Mouse (Mus musculus): Measurements from ENCODE around the gene Tacr1. TPM values are rescaled to one million over a fixed set of nuclear protein-coding genes. Genes with fewer than 3 reads are reported as not detected.

Gene Tacr1
- polyA plus RNA-seq, 1 experiment from 2014 or later: 0.56 TPM

GRCm38 (mm10) chr6:82483842-82484241 lies 81.7 kb downstream of the Tacr1 start:
- ATAC-seq (replicated peaks; ENCODE audit: insufficient number of reproducible peaks, low FRiP score, low TSS enrichment, low read depth): no peak
- no peak for DNase-seq (ENCODE audit: low spot score)
- H3K4me3 ChIP-seq (ENCODE audit: low read depth, low read length): no peak overlapping the region
- no peak overlapping the region for H3K9ac ChIP-seq (replicated peaks; ENCODE audit: low read length)
- no peaks in the 10 kb centered on the region for H3K4me1 ChIP-seq (ENCODE audit: control insufficient read depth, insufficient read depth, low read length)
- H3K9me3 ChIP-seq (replicated peaks; ENCODE audit: control insufficient read depth, low read length): no peaks in the 10 kb centered on the region
- 100% methylated on average over 1 of the region's 1 CpGs for WGBS
- H3K27ac ChIP-seq (replicated peaks; ENCODE audit: low read depth, low read length): no peak overlapping the region
- no peaks in the 10 kb centered on the region for H3K36me3 ChIP-seq (replicated peaks; ENCODE audit: control insufficient read depth, insufficient read depth, low read depth, low read length)
- H3K4me2 ChIP-seq (ENCODE audit: low read depth, low read length): no peak overlapping the region
- no peaks in the 10 kb centered on the region for H3K27me3 ChIP-seq (ENCODE audit: control insufficient read depth, insufficient read depth, low read length)

GRCm38 (mm10) chr6:82494481-82494880 lies 92.3 kb downstream of the Tacr1 start:
- H3K27ac ChIP-seq (replicated peaks; ENCODE audit: low read depth, low read length): no peak overlapping the region
- H3K9me3 ChIP-seq (replicated peaks; ENCODE audit: control insufficient read depth, low read length): no peaks in the 10 kb centered on the region
- no peaks in the 10 kb centered on the region for H3K36me3 ChIP-seq (replicated peaks; ENCODE audit: control insufficient read depth, insufficient read depth, low read depth, low read length)
- DNase-seq (ENCODE audit: low spot score): no peak
- no peak overlapping the region for H3K4me2 ChIP-seq (ENCODE audit: low read depth, low read length)
- H3K4me1 ChIP-seq (ENCODE audit: control insufficient read depth, insufficient read depth, low read length): no peaks in the 10 kb centered on the region
- no peak for ATAC-seq (replicated peaks; ENCODE audit: insufficient number of reproducible peaks, low FRiP score, low TSS enrichment, low read depth)
- 72% methylated on average over 6 of the region's 6 CpGs for WGBS
- H3K9ac ChIP-seq (replicated peaks; ENCODE audit: low read length): no peak overlapping the region
- H3K27me3 ChIP-seq (ENCODE audit: control insufficient read depth, insufficient read depth, low read length): no peaks in the 10 kb centered on the region
- no peak overlapping the region for H3K4me3 ChIP-seq (ENCODE audit: low read depth, low read length)

- no peaks in the 10 kb centered on the region for H3K9me3 ChIP-seq (replicated peaks; ENCODE audit: control insufficient read depth, low read length)
- H3K9ac ChIP-seq (replicated peaks; ENCODE audit: low read length): no peak overlapping the region
- no peak overlapping the region for H3K4me3 ChIP-seq (ENCODE audit: low read depth, low read length)
- no peaks in the 10 kb centered on the region for H3K36me3 ChIP-seq (replicated peaks; ENCODE audit: control insufficient read depth, insufficient read depth, low read depth, low read length)
- no peaks in the 10 kb centered on the region for H3K4me1 ChIP-seq (ENCODE audit: control insufficient read depth, insufficient read depth, low read length)
- ATAC-seq (replicated peaks; ENCODE audit: insufficient number of reproducible peaks, low FRiP score, low TSS enrichment, low read depth) (no peak), DNase-seq (ENCODE audit: low spot score) (peak; percentile 17)
- H3K27ac ChIP-seq (replicated peaks; ENCODE audit: low read depth, low read length): no peak overlapping the region
- no peak overlapping the region for H3K4me2 ChIP-seq (ENCODE audit: low read depth, low read length)
- WGBS: 57% methylated on average over 7 of the region's 7 CpGs
- no peaks in the 10 kb centered on the region for H3K27me3 ChIP-seq (ENCODE audit: control insufficient read depth, insufficient read depth, low read length)
These were observed 108.8 kb downstream of the Tacr1 start for GRCm38 (mm10) chr6:82510843-82511416.

GRCm38 (mm10) chr6:82519626-82520025 lies 117.5 kb downstream of the Tacr1 start:
- ATAC-seq (replicated peaks; ENCODE audit: insufficient number of reproducible peaks, low FRiP score, low TSS enrichment, low read depth) (no peak), DNase-seq (ENCODE audit: low spot score) (no peak)
- Histone ChIP-seq H3K27ac (replicated peaks; ENCODE audit: low read depth, low read length) (no peak overlapping the region), H3K4me3 (ENCODE audit: low read depth, low read length) (no peak overlapping the region), H3K36me3 (replicated peaks; ENCODE audit: control insufficient read depth, insufficient read depth, low read depth, low read length) (no peaks in the 10 kb centered on the region), H3K9ac (replicated peaks; ENCODE audit: low read length) (no peak overlapping the region), H3K4me1 (ENCODE audit: control insufficient read depth, insufficient read depth, low read length) (no peaks in the 10 kb centered on the region), H3K27me3 (ENCODE audit: control insufficient read depth, insufficient read depth, low read length) (no peaks in the 10 kb centered on the region), H3K9me3 (replicated peaks; ENCODE audit: control insufficient read depth, low read length) (no peaks in the 10 kb centered on the region), H3K4me2 (ENCODE audit: low read depth, low read length) (no peak overlapping the region)
- 84% methylated on average over 3 of the region's 3 CpGs for WGBS

- H3K36me3 ChIP-seq (replicated peaks; ENCODE audit: control insufficient read depth, insufficient read depth, low read depth, low read length): no peaks in the 10 kb centered on the region
- no peaks in the 10 kb centered on the region for H3K4me1 ChIP-seq (ENCODE audit: control insufficient read depth, insufficient read depth, low read length)
- no peak overlapping the region for H3K4me3 ChIP-seq (ENCODE audit: low read depth, low read length)
- 83% methylated on average over 5 of the region's 5 CpGs for WGBS
- H3K27ac ChIP-seq (replicated peaks; ENCODE audit: low read depth, low read length): no peak overlapping the region
- no peak overlapping the region for H3K9ac ChIP-seq (replicated peaks; ENCODE audit: low read length)
- no peaks in the 10 kb centered on the region for H3K9me3 ChIP-seq (replicated peaks; ENCODE audit: control insufficient read depth, low read length)
- H3K27me3 ChIP-seq (ENCODE audit: control insufficient read depth, insufficient read depth, low read length): no peaks in the 10 kb centered on the region
- H3K4me2 ChIP-seq (ENCODE audit: low read depth, low read length): no peak overlapping the region
- ATAC-seq (replicated peaks; ENCODE audit: insufficient number of reproducible peaks, low FRiP score, low TSS enrichment, low read depth): no peak
- no peak for DNase-seq (ENCODE audit: low spot score)
These were observed 120.4 kb downstream of the Tacr1 start for GRCm38 (mm10) chr6:82522567-82522966.

- H3K4me2 ChIP-seq (ENCODE audit: low read depth, low read length): no peak overlapping the region
- no peaks in the 10 kb centered on the region for H3K4me1 ChIP-seq (ENCODE audit: control insufficient read depth, insufficient read depth, low read length)
- DNase-seq (ENCODE audit: low spot score) (no peak), ATAC-seq (replicated peaks; ENCODE audit: insufficient number of reproducible peaks, low FRiP score, low TSS enrichment, low read depth) (no peak)
- no peak overlapping the region for H3K4me3 ChIP-seq (ENCODE audit: low read depth, low read length)
- no peaks in the 10 kb centered on the region for H3K9me3 ChIP-seq (replicated peaks; ENCODE audit: control insufficient read depth, low read length)
- H3K36me3 ChIP-seq (replicated peaks; ENCODE audit: control insufficient read depth, insufficient read depth, low read depth, low read length): no peaks in the 10 kb centered on the region
- H3K27ac ChIP-seq (replicated peaks; ENCODE audit: low read depth, low read length): no peak overlapping the region
- WGBS: 41% methylated on average over 3 of the region's 3 CpGs
- H3K27me3 ChIP-seq (ENCODE audit: control insufficient read depth, insufficient read depth, low read length): no peaks in the 10 kb centered on the region
- no peak overlapping the region for H3K9ac ChIP-seq (replicated peaks; ENCODE audit: low read length)
These were observed 123.2 kb downstream of the Tacr1 start for GRCm38 (mm10) chr6:82525107-82525867.

- ATAC-seq (replicated peaks; ENCODE audit: insufficient number of reproducible peaks, low FRiP score, low TSS enrichment, low read depth) (no peak), DNase-seq (ENCODE audit: low spot score) (no peak)
- Histone ChIP-seq H3K9me3 (replicated peaks; ENCODE audit: control insufficient read depth, low read length) (no peaks in the 10 kb centered on the region), H3K4me2 (ENCODE audit: low read depth, low read length) (no peak overlapping the region), H3K4me1 (ENCODE audit: control insufficient read depth, insufficient read depth, low read length) (no peaks in the 10 kb centered on the region), H3K27me3 (ENCODE audit: control insufficient read depth, insufficient read depth, low read length) (no peaks in the 10 kb centered on the region), H3K4me3 (ENCODE audit: low read depth, low read length) (no peak overlapping the region), H3K36me3 (replicated peaks; ENCODE audit: control insufficient read depth, insufficient read depth, low read depth, low read length) (no peaks in the 10 kb centered on the region), H3K27ac (replicated peaks; ENCODE audit: low read depth, low read length) (no peak overlapping the region), H3K9ac (replicated peaks; ENCODE audit: low read length) (no peak overlapping the region)
- WGBS: 94% methylated on average over 2 of the region's 2 CpGs
These were observed 126.5 kb downstream of the Tacr1 start for GRCm38 (mm10) chr6:82528631-82529030.

- DNase-seq (ENCODE audit: low spot score) (no peak), ATAC-seq (replicated peaks; ENCODE audit: insufficient number of reproducible peaks, low FRiP score, low TSS enrichment, low read depth) (no peak)
- H3K27ac ChIP-seq (replicated peaks; ENCODE audit: low read depth, low read length): no peak overlapping the region
- H3K9me3 ChIP-seq (replicated peaks; ENCODE audit: control insufficient read depth, low read length): no peaks in the 10 kb centered on the region
- H3K4me1 ChIP-seq (ENCODE audit: control insufficient read depth, insufficient read depth, low read length): no peaks in the 10 kb centered on the region
- no peak overlapping the region for H3K4me3 ChIP-seq (ENCODE audit: low read depth, low read length)
- H3K36me3 ChIP-seq (replicated peaks; ENCODE audit: control insufficient read depth, insufficient read depth, low read depth, low read length): no peaks in the 10 kb centered on the region
- H3K4me2 ChIP-seq (ENCODE audit: low read depth, low read length): no peak overlapping the region
- no peak overlapping the region for H3K9ac ChIP-seq (replicated peaks; ENCODE audit: low read length)
- no peaks in the 10 kb centered on the region for H3K27me3 ChIP-seq (ENCODE audit: control insufficient read depth, insufficient read depth, low read length)
- WGBS: 31% methylated on average over 8 of the region's 8 CpGs
These were observed 134.5 kb downstream of the Tacr1 start for GRCm38 (mm10) chr6:82536641-82537040.

Measured in embryonic facial prominence, embryonic 11.5 days (tissue).